Mouse (Mus musculus) heart, postnatal 0 days (tissue): Measurements from ENCODE around the gene Suv39h1. TPM values are rescaled to one million over a fixed set of nuclear protein-coding genes. Genes with fewer than 3 reads are reported as not detected.
"Not testable (repeated sequence)": the region's sequence is repeated elsewhere in the genome, so short reads cannot be mapped to it uniquely, and the experiment has no call there.

ENCODE experiments used
- ATAC-seq: fragments of 200-750 bp; cut with Nextera tagmentation; 2 replicates; pipeline ENCODE4 v1.8.0; 2017; ENCODE audit warnings: low read depth, moderate number of reproducible peaks, moderate library complexity; ENCODE audit not compliant: insufficient read depth
- DNase-seq: peaks from one replicate; pipeline ENCODE4 v3.0.0-alpha.2; 2016; ENCODE audit warnings: low spot score
- H3K27ac ChIP-seq: fragments of 300-500 bp; sonication (generic); 2 replicates; pipeline ENCODE4 v1.5.1; 2014; ENCODE audit warnings: low read depth, mild to moderate bottlenecking
- H3K27me3 ChIP-seq: fragments of 300-500 bp; sonication (generic); 2 replicates; pipeline ENCODE4 v1.6.1; 2014; ENCODE audit warnings: low read length, mixed read lengths; ENCODE audit not compliant: control insufficient read depth, insufficient read depth
- H3K36me3 ChIP-seq: fragments of 300-500 bp; sonication (generic); replicated peaks from 2 replicates; pipeline ENCODE4 v1.6.1; 2014; ENCODE audit warnings: low read length, mixed read lengths; ENCODE audit not compliant: control insufficient read depth, insufficient read depth
- H3K4me1 ChIP-seq: fragments of 300-500 bp; sonication (generic); 2 replicates; pipeline ENCODE4 v1.6.1; 2014; ENCODE audit warnings: antibody characterized with exemption; ENCODE audit not compliant: control insufficient read depth, insufficient read depth
- H3K4me2 ChIP-seq: fragments of 300-500 bp; sonication (generic); 2 replicates; pipeline ENCODE4 v1.6.1; 2014; ENCODE audit warnings: low read depth, mild to moderate bottlenecking, low read length, moderate library complexity
- H3K4me3 ChIP-seq: fragments of 300-500 bp; sonication (generic); 2 replicates; pipeline ENCODE4 v1.5.1; 2014; ENCODE audit warnings: low read depth, low read length
- H3K9ac ChIP-seq: fragments of 300-500 bp; sonication (generic); replicated peaks from 2 replicates; pipeline ENCODE4 v1.6.1; 2014; ENCODE audit warnings: low read depth, low read length, mixed read lengths
- H3K9me3 ChIP-seq: fragments of 300-500 bp; sonication (generic); replicated peaks from 2 replicates; pipeline ENCODE4 v1.6.1; 2016; ENCODE audit warnings: low read length; ENCODE audit not compliant: control insufficient read depth
- CTCF ChIP-seq: IDR thresholded peaks from 2 replicates; pipeline ENCODE4 v1.5.1; 2016; ENCODE audit warnings: antibody characterized with exemption, control low read depth, low read depth
- EP300 ChIP-seq: IDR thresholded peaks from 2 replicates; pipeline ENCODE4 v1.6.1; 2016; ENCODE audit warnings: antibody characterized with exemption, low read depth
- WGBS: fragments of 180-500 bp; shearing (Covaris S2); extraction: QIAGEN DNeasy Blood & Tissue Kit; methylation state at CpG from one replicate; pipeline ENCODE4 v1.1.7; 2014; 5-methylcytosine and 5-hydroxymethylcytosine counted together
- polyA plus RNA-seq: library from polyadenylated mRNA; unstranded; fragments of >200 nt; fragmentation: Nextera tagmentation; extraction: Ambion mirVana; gene quantifications from 2 replicates; pipeline ENCODE4 v1.2.1, GENCODE M21; 2015
- total RNA-seq: library from RNA; depleted of rRNA; stranded (reverse); fragments of >200 nt; gene quantifications from 2 replicates; pipeline ENCODE4 v1.2.3, GENCODE M21; 2014; ENCODE audit warnings: low replicate concordance

Suv39h1 gene
- total and polyA plus RNA-seq, 2 experiments from 2014 or later, result 8.2 to 15.7 TPM

DNA sequence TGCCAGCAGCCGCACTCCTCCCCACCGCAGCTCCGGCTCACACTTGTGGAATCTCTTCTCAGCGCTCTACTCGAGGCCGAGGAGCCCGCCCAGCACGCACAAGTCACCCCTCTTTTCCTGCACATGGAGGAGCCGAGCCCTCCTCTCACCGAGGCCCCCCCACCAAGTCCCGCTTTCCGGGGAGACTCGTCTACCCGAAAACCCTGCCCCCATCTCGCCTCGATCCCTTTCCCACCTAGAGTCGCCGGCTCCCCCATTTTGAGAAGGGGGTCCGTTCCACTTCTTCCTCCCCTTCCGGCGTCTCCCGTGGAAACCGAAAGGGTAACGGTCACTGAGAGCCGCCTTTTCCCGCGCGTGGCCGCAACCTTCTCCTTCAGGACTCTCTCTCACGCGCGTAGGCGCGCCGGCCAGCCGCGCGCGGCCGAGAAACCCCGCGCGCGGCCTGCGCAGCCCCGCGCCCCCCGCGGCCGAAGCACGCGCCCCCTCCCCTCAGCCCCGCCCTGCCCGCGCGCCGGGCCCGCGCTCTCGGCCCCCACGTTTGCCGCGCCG is 605 bp downstream of the Suv39h1 start:
- ATAC-seq (no peak; the same call in 1 of the 2 replicates), DNase-seq (no peak)
- H3K36me3 ChIP-seq, result 0 out of 2 replicates have a peak, but pooled peaks cover 3% of the 10 kb centered on the region
- H3K4me1 ChIP-seq, result no peaks in the 10 kb centered on the region
- peak overlapping the region; percentile 62 for H3K9ac ChIP-seq
- H3K4me3 ChIP-seq, result peak overlapping the region; percentile 69
- H3K27me3 ChIP-seq, result no peaks in the 10 kb centered on the region
- peak overlapping the region; percentile 76 for H3K27ac ChIP-seq
- no peak for TF ChIP-seq CTCF
- no peak for TF ChIP-seq EP300
- H3K4me2 ChIP-seq, result peak overlapping the region; percentile 65
- 29% methylated on average over 40 of the region's 64 CpGs for WGBS
- H3K9me3 ChIP-seq, result no peaks in the 10 kb centered on the region

DNA sequence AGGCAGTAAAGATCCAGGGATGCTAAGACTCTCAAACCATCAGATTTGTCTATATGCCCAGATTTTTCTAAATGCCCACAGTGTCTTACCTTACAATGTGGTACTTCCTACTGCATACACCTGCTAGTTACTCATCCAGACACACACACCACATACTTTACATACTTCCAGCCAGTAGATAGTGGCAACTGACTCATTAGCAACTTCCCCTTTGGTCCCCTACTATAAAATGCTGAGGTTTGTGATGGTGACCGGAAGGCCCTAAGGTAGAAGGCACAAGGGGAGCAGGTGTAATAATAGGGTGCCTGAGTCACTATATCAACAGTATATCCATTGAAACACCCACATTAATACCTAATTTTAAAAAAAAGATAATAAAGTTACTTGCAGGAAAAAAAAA is 5.4 kb downstream of the Suv39h1 start:
- ATAC-seq (no peak), DNase-seq (no peak)
- no peaks in the 10 kb centered on the region for H3K27me3 ChIP-seq
- no peak overlapping the region for H3K27ac ChIP-seq
- H3K4me1 ChIP-seq, result no peaks in the 10 kb centered on the region
- TF ChIP-seq CTCF, result no peak
- no peak for TF ChIP-seq EP300
- no peak overlapping the region for H3K9ac ChIP-seq
- no peak overlapping the region for H3K4me3 ChIP-seq
- H3K36me3 ChIP-seq, result peaks cover 11% of the 10 kb centered on the region; the same call in 1 of the 2 replicates
- H3K4me2 ChIP-seq, result no peak overlapping the region
- H3K9me3 ChIP-seq, result no peaks in the 10 kb centered on the region
- WGBS, result 96% methylated on average over 1 of the region's 1 CpGs

DNA sequence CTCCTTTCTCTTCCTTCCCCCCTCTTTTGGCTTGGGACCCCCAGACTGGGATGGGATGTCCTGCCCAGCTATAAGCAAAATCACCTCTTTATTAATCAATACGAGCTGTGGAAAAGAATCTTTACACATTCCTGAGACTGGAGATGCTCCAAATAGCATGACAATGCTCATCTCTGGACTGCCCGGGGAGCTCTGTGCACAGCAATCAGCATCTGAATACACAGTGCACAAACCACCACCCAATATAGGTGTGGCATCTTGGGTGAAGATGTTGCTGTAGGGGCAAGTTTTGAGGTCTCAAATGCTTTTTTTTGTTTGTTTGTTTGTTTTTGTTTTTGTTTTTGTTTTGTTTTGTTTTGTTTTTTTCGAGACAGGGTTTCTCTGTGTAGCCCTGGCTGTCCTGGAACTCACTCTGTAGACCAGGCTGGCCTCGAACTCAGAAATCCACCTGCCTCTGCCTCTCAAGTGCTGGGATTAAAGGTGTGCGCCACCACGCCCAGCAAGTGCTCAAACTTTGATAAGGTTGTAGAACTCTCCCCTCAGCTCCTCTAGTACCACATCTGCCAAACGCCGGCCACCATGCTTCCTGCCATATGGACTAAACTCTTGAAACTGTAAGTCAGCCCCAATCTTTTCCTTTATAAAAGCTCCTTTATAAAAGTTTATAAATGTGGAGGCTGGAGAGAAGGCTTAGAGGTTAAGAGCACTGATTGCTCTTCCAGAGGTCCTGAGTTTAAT is 23.3 kb downstream of the Suv39h1 start:
- DNase-seq, H3K4me2 ChIP-seq, H3K9me3 ChIP-seq, H3K27ac ChIP-seq, H3K9ac ChIP-seq, H3K4me1 ChIP-seq, ATAC-seq, H3K27me3 ChIP-seq, H3K36me3 ChIP-seq, H3K4me3 ChIP-seq: not testable (repeated sequence)
- 71% methylated on average over 8 of the region's 8 CpGs for WGBS

DNA sequence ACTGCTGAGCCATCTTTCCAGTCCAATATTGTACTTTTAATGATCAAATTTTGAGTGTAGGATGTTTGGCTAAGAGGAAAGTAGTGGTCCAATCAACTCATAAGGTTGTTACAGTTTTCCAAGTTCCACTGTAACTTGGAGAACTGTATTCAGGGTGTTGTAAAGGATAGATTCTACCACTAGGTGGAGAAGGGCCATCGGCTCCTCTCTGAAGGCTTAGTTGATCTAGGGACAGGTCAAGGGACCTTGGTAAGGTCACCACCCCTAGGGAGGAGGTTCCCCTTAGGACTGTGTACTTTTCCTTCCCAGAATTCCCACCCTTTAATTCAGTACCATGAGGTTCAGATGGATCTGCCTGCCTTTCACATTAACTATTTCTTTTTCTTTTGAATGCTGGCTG is 41.6 kb downstream of the Suv39h1 start:
- no peak overlapping the region for H3K4me2 ChIP-seq
- no peaks in the 10 kb centered on the region for H3K4me1 ChIP-seq
- ATAC-seq, result no peak
- no peaks in the 10 kb centered on the region for H3K27me3 ChIP-seq
- TF ChIP-seq CTCF (peak; percentile 15), EP300 (no peak)
- no peak for DNase-seq
- H3K9me3 ChIP-seq, result no peaks in the 10 kb centered on the region
- 63% methylated on average over 1 of the region's 1 CpGs for WGBS
- no peak overlapping the region for H3K4me3 ChIP-seq
- H3K9ac ChIP-seq, result no peak overlapping the region
- no peak overlapping the region for H3K27ac ChIP-seq
- H3K36me3 ChIP-seq, result no peaks in the 10 kb centered on the region

DNA sequence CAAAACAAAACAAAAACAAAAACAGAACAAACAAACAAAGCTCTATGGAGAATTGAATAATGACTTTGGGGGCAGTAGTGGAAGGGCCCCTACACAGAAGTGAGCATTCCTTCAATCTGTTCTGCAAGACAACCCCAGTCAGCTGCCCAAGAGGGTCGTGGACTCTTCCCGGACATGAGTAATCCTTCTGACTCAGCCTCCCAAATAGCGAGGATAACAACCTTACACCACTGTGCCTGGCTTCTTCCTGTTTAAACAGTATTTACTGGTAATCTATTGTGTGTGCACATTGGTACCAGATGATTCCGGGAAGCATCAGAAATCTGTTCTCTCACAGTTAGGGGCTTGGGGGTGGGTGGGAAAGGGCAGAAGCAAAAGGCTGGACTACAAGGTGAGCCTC is 47.7 kb downstream of the Suv39h1 start:
- H3K4me1 ChIP-seq, result no peaks in the 10 kb centered on the region
- no peaks in the 10 kb centered on the region for H3K36me3 ChIP-seq
- WGBS, result 65% methylated on average over 4 of the region's 4 CpGs
- no peak overlapping the region for H3K4me2 ChIP-seq
- TF ChIP-seq EP300 (no peak), CTCF (no peak)
- H3K9ac ChIP-seq, result no peak overlapping the region
- no peak for ATAC-seq
- H3K9me3 ChIP-seq, result no peaks in the 10 kb centered on the region
- no peak for DNase-seq
- H3K4me3 ChIP-seq, result no peak overlapping the region
- no peak overlapping the region for H3K27ac ChIP-seq
- H3K27me3 ChIP-seq, result no peaks in the 10 kb centered on the region

DNA sequence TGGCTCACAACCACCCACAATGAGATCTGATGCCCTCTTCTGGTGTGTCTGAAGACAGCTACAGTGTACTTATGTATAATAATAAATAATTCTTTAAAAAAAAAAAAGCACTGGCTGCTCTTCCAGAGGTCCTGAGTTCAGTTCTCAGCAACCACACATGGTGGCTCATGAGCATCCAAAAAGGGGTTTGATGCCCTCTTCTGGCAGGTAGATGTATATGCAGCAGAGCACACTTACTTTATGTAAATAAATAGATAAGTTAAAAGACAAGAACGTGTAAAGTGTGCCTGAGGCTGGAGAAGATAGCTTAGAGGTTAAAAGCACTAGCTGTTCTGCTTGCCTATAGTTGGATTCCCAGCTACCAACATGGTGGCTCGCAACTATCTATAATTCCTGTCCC is 49.8 kb downstream of the Suv39h1 start:
- DNase-seq (no peak), ATAC-seq (no peak)
- H3K4me1 ChIP-seq, result no peaks in the 10 kb centered on the region
- no peak overlapping the region for H3K9ac ChIP-seq
- no peak overlapping the region for H3K27ac ChIP-seq
- no peaks in the 10 kb centered on the region for H3K36me3 ChIP-seq
- no peak overlapping the region for H3K4me3 ChIP-seq
- H3K9me3 ChIP-seq, result no peaks in the 10 kb centered on the region
- H3K27me3 ChIP-seq, result no peaks in the 10 kb centered on the region
- H3K4me2 ChIP-seq, result no peak overlapping the region
- 58% methylated on average over 2 of the region's 2 CpGs for WGBS
- TF ChIP-seq CTCF, result no peak
- TF ChIP-seq EP300, result no peak
